Mouse (Mus musculus): ENCODE measurements around the gene Pappa. TPM values are rescaled to one million over a fixed set of nuclear protein-coding genes. Genes with fewer than 3 reads are reported as not detected.

The Pappa gene
- polyA plus RNA-seq, 1 experiment, result 0.21 TPM

GRCm38 (mm10) chr4:65372731-65373130 is 248.8 kb downstream of the Pappa start:
- no peak overlapping the region for H3K4me3 ChIP-seq (ENCODE audit: insufficient read depth, low read length)
- no peaks in the 10 kb centered on the region for H3K4me1 ChIP-seq (ENCODE audit: control insufficient read depth, insufficient read depth, low read length)
- H3K27ac ChIP-seq (ENCODE audit: insufficient read depth, low read depth, low read length), result no peak overlapping the region
- TF ChIP-seq POLR2A (IDR thresholded peaks at IDR 0.05; ENCODE audit: borderline replicate concordance, low read depth, low read length), result no peak
- no peak for TF ChIP-seq CTCF (IDR thresholded peaks at IDR 0.05; ENCODE audit: low read depth, low read length)

- TF ChIP-seq CTCF (IDR thresholded peaks at IDR 0.05; ENCODE audit: low read depth, low read length), result no peak
- no peak for TF ChIP-seq POLR2A (IDR thresholded peaks at IDR 0.05; ENCODE audit: borderline replicate concordance, low read depth, low read length)
- Histone ChIP-seq H3K27ac (ENCODE audit: insufficient read depth, low read depth, low read length) (no peak overlapping the region), H3K4me3 (ENCODE audit: insufficient read depth, low read length) (no peak overlapping the region), H3K4me1 (ENCODE audit: control insufficient read depth, insufficient read depth, low read length) (no peaks in the 10 kb centered on the region)
These were observed 249.9 kb downstream of the Pappa start for GRCm38 (mm10) chr4:65373841-65374240.

DNA sequence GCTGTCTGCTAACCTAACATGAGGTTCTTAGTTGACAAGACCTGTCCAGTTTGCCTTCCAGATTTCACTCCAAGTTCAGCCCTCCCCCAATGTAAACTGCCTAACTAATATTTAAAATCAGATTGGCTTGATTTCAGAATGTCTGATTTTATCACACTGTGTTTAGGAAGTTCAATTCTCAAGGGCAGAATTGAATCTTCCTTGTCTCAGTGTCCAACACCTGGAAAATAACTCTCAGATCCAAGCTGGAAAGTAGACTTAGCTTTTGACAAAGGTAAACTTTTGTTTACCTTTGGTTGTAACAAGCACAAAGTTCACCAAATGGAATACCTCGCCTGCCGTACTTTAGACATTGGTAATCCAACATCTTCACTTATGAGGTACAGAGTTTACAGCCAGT is 252.6 kb downstream of the Pappa start:
- TF ChIP-seq POLR2A (IDR thresholded peaks at IDR 0.05; ENCODE audit: borderline replicate concordance, low read depth, low read length) (no peak), CTCF (IDR thresholded peaks at IDR 0.05; ENCODE audit: low read depth, low read length) (no peak)
- no peak overlapping the region for H3K27ac ChIP-seq (ENCODE audit: insufficient read depth, low read depth, low read length)
- H3K4me3 ChIP-seq (ENCODE audit: insufficient read depth, low read length), result no peak overlapping the region
- H3K4me1 ChIP-seq (ENCODE audit: control insufficient read depth, insufficient read depth, low read length), result no peaks in the 10 kb centered on the region

DNA sequence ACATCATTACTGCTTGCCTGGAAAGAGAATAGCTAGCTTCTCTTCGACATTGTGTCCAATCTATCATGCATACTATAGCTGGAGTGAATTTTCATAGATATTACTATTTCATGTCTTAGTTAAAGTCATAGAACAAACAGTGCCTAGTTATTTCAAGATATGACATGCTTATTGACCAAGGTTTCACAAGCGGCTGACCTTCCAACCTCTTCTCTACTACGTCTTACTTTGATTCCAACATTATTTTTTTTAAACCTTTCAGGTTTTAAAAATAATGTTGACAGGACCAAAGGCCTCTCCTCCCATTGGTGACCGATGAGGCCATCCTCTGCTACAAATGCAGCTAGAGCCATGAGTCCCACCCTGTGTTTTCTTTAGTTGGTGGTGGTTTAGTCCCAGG is 255.5 kb downstream of the Pappa start:
- Histone ChIP-seq H3K27ac (ENCODE audit: insufficient read depth, low read depth, low read length) (no peak overlapping the region), H3K4me3 (ENCODE audit: insufficient read depth, low read length) (no peak overlapping the region), H3K4me1 (ENCODE audit: control insufficient read depth, insufficient read depth, low read length) (no peaks in the 10 kb centered on the region)
- TF ChIP-seq CTCF (IDR thresholded peaks at IDR 0.05; ENCODE audit: low read depth, low read length) (no peak), POLR2A (IDR thresholded peaks at IDR 0.05; ENCODE audit: borderline replicate concordance, low read depth, low read length) (no peak)

- H3K27ac ChIP-seq (ENCODE audit: insufficient read depth, low read depth, low read length), result no peak overlapping the region
- H3K4me3 ChIP-seq (ENCODE audit: insufficient read depth, low read length), result no peak overlapping the region
- no peaks in the 10 kb centered on the region for H3K4me1 ChIP-seq (ENCODE audit: control insufficient read depth, insufficient read depth, low read length)
- TF ChIP-seq POLR2A (IDR thresholded peaks at IDR 0.05; ENCODE audit: borderline replicate concordance, low read depth, low read length) (no peak), CTCF (IDR thresholded peaks at IDR 0.05; ENCODE audit: low read depth, low read length) (no peak)
These were observed 259.1 kb downstream of the Pappa start for GRCm38 (mm10) chr4:65383070-65383469.

DNA sequence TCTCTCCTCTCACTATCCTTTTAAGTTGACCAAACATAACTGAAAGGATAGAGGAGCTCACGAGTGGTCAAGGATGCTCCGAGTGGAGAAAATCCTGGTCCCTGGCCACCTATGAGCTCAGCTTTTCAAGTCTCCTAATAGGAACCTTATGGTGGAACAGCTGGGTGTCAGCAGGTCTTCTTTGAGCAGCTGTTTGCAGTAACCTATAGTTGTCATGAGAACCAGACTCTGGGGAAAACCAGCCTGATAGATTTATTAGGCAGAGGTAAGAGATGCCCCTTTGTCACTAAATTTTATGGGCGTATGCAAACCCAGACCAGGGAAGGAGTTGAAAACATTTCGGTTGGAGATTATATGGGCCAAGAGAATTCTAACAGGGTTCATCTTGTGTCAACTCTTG is 267.0 kb downstream of the Pappa start:
- no peak for TF ChIP-seq POLR2A (IDR thresholded peaks at IDR 0.05; ENCODE audit: borderline replicate concordance, low read depth, low read length)
- TF ChIP-seq CTCF (IDR thresholded peaks at IDR 0.05; ENCODE audit: low read depth, low read length), result no peak
- H3K27ac ChIP-seq (ENCODE audit: insufficient read depth, low read depth, low read length), result no peak overlapping the region
- no peak overlapping the region for H3K4me3 ChIP-seq (ENCODE audit: insufficient read depth, low read length)
- H3K4me1 ChIP-seq (ENCODE audit: control insufficient read depth, insufficient read depth, low read length), result no peaks in the 10 kb centered on the region

GRCm38 (mm10) chr4:65396806-65397205 is 272.8 kb downstream of the Pappa start:
- Histone ChIP-seq H3K4me1 (ENCODE audit: control insufficient read depth, insufficient read depth, low read length) (no peaks in the 10 kb centered on the region), H3K27ac (ENCODE audit: insufficient read depth, low read depth, low read length) (no peak overlapping the region), H3K4me3 (ENCODE audit: insufficient read depth, low read length) (no peak overlapping the region)
- TF ChIP-seq CTCF (IDR thresholded peaks at IDR 0.05; ENCODE audit: low read depth, low read length), result no peak
- no peak for TF ChIP-seq POLR2A (IDR thresholded peaks at IDR 0.05; ENCODE audit: borderline replicate concordance, low read depth, low read length)

GRCm38 (mm10) chr4:65399457-65399856 is 275.5 kb downstream of the Pappa start:
- no peak for TF ChIP-seq POLR2A (IDR thresholded peaks at IDR 0.05; ENCODE audit: borderline replicate concordance, low read depth, low read length)
- TF ChIP-seq CTCF (IDR thresholded peaks at IDR 0.05; ENCODE audit: low read depth, low read length), result no peak
- H3K27ac ChIP-seq (ENCODE audit: insufficient read depth, low read depth, low read length), result no peak overlapping the region
- H3K4me1 ChIP-seq (ENCODE audit: control insufficient read depth, insufficient read depth, low read length), result no peaks in the 10 kb centered on the region
- no peak overlapping the region for H3K4me3 ChIP-seq (ENCODE audit: insufficient read depth, low read length)

GRCm38 (mm10) chr4:65402286-65402685 is 278.3 kb downstream of the Pappa start:
- no peak for TF ChIP-seq POLR2A (IDR thresholded peaks at IDR 0.05; ENCODE audit: borderline replicate concordance, low read depth, low read length)
- TF ChIP-seq CTCF (IDR thresholded peaks at IDR 0.05; ENCODE audit: low read depth, low read length), result no peak
- Histone ChIP-seq H3K27ac (ENCODE audit: insufficient read depth, low read depth, low read length) (no peak overlapping the region), H3K4me3 (ENCODE audit: insufficient read depth, low read length) (no peak overlapping the region), H3K4me1 (ENCODE audit: control insufficient read depth, insufficient read depth, low read length) (no peaks in the 10 kb centered on the region)

GRCm38 (mm10) chr4:65402836-65403634 is 279.1 kb downstream of the Pappa start:
- H3K27ac ChIP-seq (ENCODE audit: insufficient read depth, low read depth, low read length), result no peak overlapping the region
- H3K4me3 ChIP-seq (ENCODE audit: insufficient read depth, low read length), result no peak overlapping the region
- no peaks in the 10 kb centered on the region for H3K4me1 ChIP-seq (ENCODE audit: control insufficient read depth, insufficient read depth, low read length)
- TF ChIP-seq CTCF (IDR thresholded peaks at IDR 0.05; ENCODE audit: low read depth, low read length) (no peak), POLR2A (IDR thresholded peaks at IDR 0.05; ENCODE audit: borderline replicate concordance, low read depth, low read length) (no peak)
